Mouse (Mus musculus) gastrocnemius, adult 18-20 months (tissue): ENCODE data around the gene Snx29. TPM values are rescaled to one million over a fixed set of nuclear protein-coding genes. Genes with fewer than 3 reads are reported as not detected.

Experiments used
- DNase-seq: peaks from one replicate; pipeline ENCODE4 v3.0.0; 2021; ENCODE audit warnings: low spot score
- total RNA-seq, 2 experiments: library from RNA; stranded (reverse); gene quantifications; 2 replicates each; pipeline ENCODE4 v1.2.3; 2021

Gene Snx29
- total RNA-seq, 2 experiments from 2014 or later = 10.1 to 10.4 TPM

GRCm38 (mm10) chr16:11725901-11726300 is 403.2 kb downstream of the Snx29 start:
- DNase-seq = no peak

GRCm38 (mm10) chr16:11727331-11727730 is 404.6 kb downstream of the Snx29 start:
- no peak for DNase-seq

DNA sequence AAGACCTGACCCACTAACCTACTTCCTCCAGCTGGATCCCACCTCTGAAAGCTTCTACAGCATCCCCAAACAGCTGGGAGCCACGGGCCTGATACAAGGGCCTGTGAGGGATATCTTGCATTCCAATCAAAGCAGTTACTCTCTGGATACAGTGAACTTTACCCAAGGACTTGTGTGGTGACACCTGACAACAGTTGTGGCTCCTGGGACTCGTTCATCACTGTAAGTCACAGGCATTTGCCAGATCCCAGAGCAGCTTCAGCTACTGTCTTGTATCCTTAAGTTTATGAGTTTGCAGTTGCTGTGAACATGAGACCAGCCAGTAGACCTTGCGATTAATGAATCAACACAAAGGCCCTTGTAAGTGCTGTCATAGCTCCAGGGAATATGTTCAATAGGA is 405.4 kb downstream of the Snx29 start:
- DNase-seq = no peak

- DNase-seq = no peak
These were observed 405.9 kb downstream of the Snx29 start for GRCm38 (mm10) chr16:11728627-11729026.

DNA sequence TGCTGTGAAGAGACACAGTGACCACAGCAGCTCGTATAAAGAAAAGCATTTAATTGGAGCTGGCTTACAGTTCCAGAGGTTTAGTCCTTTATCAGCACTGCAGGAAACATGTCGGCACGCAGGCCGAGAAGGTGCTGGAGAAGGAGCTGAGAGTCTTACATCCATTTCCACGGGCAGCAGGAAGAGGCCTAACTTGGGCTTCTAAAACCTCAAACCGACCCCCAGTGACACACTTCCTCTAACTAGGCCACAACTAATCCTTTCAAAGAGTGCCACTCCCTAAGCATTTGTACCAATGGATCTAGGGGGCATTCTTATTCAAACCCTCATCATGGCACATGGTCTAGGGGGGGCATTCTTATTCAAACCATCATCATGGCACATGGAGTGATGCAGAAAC is 406.4 kb downstream of the Snx29 start:
- DNase-seq = no peak

GRCm38 (mm10) chr16:11729815-11730214 is 407.1 kb downstream of the Snx29 start:
- DNase-seq = no peak

DNA sequence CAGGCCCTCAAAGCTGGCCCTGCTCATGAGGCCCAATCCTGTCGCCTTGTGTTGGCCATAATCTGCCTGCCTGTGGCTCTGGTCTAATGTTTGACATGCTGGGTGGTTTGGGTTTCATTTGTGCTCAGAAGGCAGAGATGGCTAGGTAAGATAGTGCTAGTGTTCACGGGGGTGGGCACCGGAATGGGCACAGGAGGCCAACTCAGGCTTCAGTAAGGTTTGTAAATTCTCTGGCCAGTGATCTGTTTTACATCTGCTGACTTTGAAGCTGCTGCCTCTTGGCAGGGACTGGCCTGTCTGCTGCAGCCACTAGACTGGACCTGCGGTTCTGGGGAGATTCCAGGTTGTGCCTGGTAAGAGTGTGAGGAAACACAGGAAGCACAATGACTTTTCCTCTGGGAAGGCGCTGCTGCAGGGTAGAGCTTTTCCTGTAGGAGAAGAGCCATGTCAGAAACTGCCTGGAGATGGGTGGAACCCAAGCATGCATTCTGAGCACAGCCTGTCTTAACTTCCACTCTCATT is 408.4 kb downstream of the Snx29 start:
- DNase-seq = no peak

GRCm38 (mm10) chr16:11738341-11738740 is 415.6 kb downstream of the Snx29 start:
- no peak for DNase-seq

GRCm38 (mm10) chr16:11741951-11742350 is 419.2 kb downstream of the Snx29 start:
- no peak for DNase-seq

DNA sequence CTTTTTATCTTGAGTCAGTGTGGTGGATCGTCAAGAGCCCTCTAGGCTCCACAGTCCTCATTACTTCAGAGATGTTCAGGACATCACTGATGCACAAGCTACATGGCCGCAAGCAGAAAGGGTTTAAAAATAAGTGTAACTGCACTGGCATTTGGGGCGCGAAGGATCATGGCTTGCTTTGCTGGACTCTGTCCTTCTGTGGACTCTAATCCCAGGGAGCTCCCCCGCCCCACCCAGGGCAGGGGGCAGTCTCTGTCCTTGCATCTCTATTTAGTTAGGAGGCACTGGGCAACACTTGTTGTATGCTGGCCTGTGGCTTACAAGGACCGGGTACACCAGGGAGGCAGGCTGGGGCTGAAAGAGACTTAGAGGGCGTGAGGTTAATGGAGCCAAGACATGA is 419.6 kb downstream of the Snx29 start:
- no peak for DNase-seq

- DNase-seq = no peak
These were observed 420.3 kb downstream of the Snx29 start for GRCm38 (mm10) chr16:11743013-11743412.

DNA sequence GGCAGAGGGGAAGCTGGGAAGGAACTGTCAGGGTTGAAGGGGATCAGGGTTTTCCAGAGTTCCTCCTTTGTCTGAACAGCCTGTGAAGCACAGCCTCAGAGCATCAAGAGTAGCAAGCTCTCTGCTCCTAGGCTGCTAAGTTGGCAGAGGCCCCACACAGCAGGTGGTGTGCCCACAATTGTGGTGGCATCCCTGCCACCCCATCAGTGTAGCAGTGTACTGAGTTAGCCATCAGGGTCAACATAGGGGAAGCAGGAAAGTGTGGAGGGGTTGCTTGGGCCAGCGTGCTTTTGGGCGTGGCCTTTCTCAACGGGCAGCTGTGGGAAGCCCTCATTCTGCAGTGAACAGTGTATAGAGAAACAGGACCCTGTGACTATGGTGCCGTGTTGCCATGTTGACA is 421.0 kb downstream of the Snx29 start:
- no peak for DNase-seq

DNA sequence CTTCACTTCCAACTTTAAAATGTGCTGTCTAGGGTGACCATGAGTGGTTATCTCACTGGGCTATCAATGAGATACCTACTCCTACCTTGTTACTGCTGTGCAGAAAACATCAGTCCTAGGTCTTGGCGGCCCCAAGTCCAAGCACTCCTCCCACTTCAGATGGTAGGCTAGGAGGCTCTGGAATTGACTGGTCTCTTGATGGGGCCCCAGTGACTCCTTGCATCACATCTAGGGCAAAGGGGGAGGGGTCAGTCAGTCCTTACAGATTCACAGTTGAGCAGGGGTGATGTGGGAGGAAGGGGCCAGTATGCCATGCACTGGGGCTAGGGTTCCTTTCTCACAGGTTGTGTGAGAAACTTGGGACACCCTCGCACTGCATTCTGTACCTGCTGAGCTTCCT is 423.3 kb downstream of the Snx29 start:
- no peak for DNase-seq

- no peak for DNase-seq
These were observed 425.2 kb downstream of the Snx29 start for GRCm38 (mm10) chr16:11747867-11748266.

DNA sequence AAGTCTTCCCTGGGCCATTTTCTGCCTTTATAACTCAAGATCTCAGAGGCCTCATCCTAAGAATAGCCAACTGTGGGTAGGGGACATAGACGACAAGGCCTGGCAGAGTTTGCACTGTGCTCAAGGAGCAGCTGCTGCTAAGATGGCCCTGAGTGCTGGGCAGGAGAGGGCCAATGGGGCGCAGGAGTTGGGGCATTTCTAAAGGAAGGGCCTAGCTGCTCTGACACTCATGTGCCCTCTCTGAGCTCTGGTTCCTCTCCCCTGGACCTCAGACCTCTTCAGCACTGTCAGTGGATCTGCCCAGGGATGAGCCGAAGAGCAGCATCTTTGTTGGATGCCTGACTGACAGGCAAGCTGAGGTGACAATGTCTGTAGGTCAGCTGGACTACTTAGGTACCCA is 426.4 kb downstream of the Snx29 start:
- DNase-seq = no peak

- no peak for DNase-seq
These were observed 427.9 kb downstream of the Snx29 start for GRCm38 (mm10) chr16:11750605-11751004.

DNA sequence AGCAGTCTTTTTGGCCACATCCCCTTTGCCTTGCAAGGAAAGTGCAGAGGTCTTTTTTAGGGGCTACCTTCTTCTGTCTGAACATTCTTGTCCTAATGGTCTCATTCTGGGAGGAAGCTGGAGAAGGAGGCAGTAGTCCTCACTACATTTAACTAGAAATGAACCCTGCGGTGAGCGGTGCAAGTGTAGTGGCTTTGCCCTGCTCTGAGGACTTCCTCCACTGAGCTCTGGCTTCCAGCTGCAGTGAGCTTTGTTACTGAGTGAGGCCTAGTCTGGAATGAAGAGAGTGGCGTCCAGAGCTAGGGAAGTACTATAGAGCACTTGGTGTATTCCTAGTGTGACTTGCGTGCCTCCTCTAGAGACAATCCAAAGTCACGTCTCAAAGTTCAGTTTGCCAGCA is 429.8 kb downstream of the Snx29 start:
- DNase-seq = no peak

DNA sequence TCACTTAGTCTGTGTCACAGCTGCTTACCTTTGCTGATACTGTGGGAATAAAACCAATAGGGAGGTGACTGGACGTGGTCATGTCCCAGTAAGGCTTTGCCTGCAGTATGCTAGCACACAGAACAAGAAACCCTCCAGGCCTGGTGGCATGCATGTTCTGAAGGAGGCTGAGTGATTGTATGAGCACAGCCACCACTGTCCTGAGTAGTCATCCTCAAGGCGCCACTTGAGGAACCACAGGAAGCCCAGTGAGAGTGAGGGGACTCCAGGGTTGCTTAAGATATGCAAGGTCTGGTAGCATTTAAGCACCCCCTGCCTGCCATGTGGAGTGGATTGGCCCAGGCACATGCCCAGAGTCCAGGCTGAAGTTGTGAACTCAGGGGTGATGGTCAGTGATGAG is 430.8 kb downstream of the Snx29 start:
- no peak for DNase-seq

- DNase-seq = no peak
These were observed 431.4 kb downstream of the Snx29 start for GRCm38 (mm10) chr16:11754136-11754535.

DNA sequence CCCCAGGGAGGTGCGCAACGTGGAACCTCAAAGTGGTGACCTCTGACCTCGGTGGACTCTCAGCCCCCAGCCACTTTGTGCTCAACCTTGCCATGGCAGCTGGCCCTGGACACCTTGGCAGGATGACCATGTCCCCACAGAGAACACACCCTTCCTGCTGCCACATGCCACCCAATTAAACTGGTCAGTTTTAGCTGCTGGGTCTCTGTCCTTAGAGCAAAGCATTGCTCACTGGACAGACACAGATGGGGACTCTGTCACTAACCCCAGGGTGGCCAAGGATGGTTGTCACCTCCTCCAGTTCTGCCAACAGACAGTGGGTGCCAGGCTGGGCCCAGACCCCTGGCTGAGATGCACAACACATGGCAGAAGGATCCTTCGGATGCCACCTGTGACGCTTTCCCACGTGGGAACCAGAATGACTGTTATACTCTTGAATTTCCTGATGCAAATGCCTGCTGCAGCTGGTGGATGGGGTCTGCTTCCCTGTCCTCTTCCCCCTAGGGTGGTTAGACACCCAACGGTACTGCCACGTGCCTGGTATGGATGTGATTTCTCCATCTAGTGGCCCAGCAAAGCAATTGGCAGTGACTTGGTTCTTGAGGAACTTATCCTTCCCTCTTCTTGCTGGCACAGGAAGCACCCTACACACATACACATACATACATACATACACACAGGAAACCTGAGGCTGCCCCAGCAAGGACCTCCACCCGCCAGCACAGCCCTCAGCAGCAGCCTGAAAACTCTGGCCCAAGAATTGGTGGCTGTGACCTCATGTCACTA is 432.8 kb downstream of the Snx29 start:
- no peak for DNase-seq

DNA sequence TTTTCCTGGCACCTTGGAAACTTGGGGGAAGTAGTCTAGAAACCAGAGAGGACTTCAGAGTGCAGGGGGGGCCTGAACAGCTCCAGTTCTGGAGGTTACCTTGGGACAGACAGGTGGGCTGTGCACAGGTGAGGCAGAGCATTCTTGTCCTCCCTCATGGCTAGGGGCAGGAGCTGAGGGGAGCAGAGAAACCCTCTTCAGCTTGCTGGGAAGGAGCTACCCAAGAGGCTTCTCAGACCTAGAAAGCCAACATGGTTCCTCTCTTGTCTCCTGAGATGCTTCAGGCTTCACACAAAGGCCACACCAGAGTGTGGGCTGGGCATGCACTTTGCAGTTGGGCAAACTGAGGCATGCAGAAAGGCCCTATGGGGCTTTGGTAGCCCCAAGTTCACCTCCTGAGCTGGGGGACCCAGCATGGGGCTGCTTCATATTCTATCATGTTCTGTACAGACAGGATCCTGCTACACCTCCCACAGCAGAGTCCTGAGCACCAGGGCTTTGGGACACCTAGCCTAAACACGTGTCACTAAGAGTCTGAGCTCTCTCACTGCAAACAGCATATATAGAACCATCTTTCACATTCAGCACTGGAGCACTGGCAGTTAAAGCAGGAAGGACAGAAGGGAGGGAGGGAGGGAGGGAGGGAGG is 434.0 kb downstream of the Snx29 start:
- no peak for DNase-seq

GRCm38 (mm10) chr16:11757471-11757870 is 434.8 kb downstream of the Snx29 start:
- no peak for DNase-seq

- no peak for DNase-seq
These were observed 435.2 kb downstream of the Snx29 start for GRCm38 (mm10) chr16:11757951-11758350.
